Mouse (Mus musculus) kidney, embryonic 14.5 days (tissue): ENCODE results near the gene Ctdnep1. TPM values are rescaled to one million over a fixed set of nuclear protein-coding genes. Genes with fewer than 3 reads are reported as not detected.
A peak's percentile ranks its signal among the peaks of the same experiment; 100 is the strongest.

Source experiments
- ATAC-seq: fragments of 200-750 bp; cut with Nextera tagmentation; 2 replicates; pipeline ENCODE4 v1.8.0; 2017; ENCODE audit warnings: moderate number of reproducible peaks, mild to moderate bottlenecking, moderate TSS enrichment, moderate library complexity; ENCODE audit not compliant: low FRiP score, low TSS enrichment
- H3K27ac ChIP-seq: fragments of 300-500 bp; sonication (generic); 2 replicates; pipeline ENCODE4 v1.5.1; 2014; ENCODE audit warnings: low read depth, mild to moderate bottlenecking, low read length, moderate library complexity, mixed read lengths
- H3K27me3 ChIP-seq: fragments of 300-500 bp; sonication (generic); 2 replicates; pipeline ENCODE4 v1.6.1; 2014; ENCODE audit warnings: mild to moderate bottlenecking, low read length; ENCODE audit not compliant: control insufficient read depth, insufficient read depth
- H3K36me3 ChIP-seq: fragments of 300-500 bp; sonication (generic); 2 replicates; pipeline ENCODE4 v1.6.1; 2014; ENCODE audit warnings: low read length, mixed read lengths; ENCODE audit not compliant: control insufficient read depth, insufficient read depth
- H3K4me1 ChIP-seq: fragments of 300-500 bp; sonication (generic); 2 replicates; pipeline ENCODE4 v1.6.1; 2014; ENCODE audit warnings: low read length, mixed read lengths; ENCODE audit not compliant: control insufficient read depth, insufficient read depth
- H3K4me2 ChIP-seq: fragments of 300-500 bp; sonication (generic); replicated peaks from 2 replicates; pipeline ENCODE4 v1.6.1; 2014; ENCODE audit warnings: low read depth, mild to moderate bottlenecking, low read length
- H3K4me3 ChIP-seq: fragments of 300-500 bp; sonication (generic); 2 replicates; pipeline ENCODE4 v1.5.1; 2014; ENCODE audit warnings: mild to moderate bottlenecking, low read length
- H3K9ac ChIP-seq: fragments of 300-500 bp; sonication (generic); 2 replicates; pipeline ENCODE4 v1.6.1; 2014; ENCODE audit warnings: low read depth, mild to moderate bottlenecking, low read length, moderate library complexity
- H3K9me3 ChIP-seq: fragments of 300-500 bp; sonication (generic); 2 replicates; pipeline ENCODE4 v1.6.1; 2016; ENCODE audit warnings: low read length; ENCODE audit not compliant: control insufficient read depth
- WGBS: fragments of 180-500 bp; shearing (Covaris S2); extraction: QIAGEN DNeasy Blood & Tissue Kit; methylation state at CpG from one replicate; pipeline ENCODE4 v1.1.7; 2014; 5-methylcytosine and 5-hydroxymethylcytosine counted together
- microRNA counts: library from miRNA; unstranded; fragments of <30 nt; microRNA quantifications from one replicate; lab custom pipeline; 2017
- microRNA-seq: library from miRNA; unstranded; fragments of <30 nt; microRNA quantifications from one replicate; pipeline ENCODE4, GENCODE M21; 2016
- polyA plus RNA-seq: library from polyadenylated mRNA; unstranded; fragments of >200 nt; fragmentation: Nextera tagmentation; extraction: Ambion mirVana; gene quantifications from 2 replicates; pipeline ENCODE4 v1.2.1, GENCODE M21; 2014

Ctdnep1 gene
- polyA plus RNA-seq, 1 experiment from 2014 or later, result 34.5 TPM

DNA sequence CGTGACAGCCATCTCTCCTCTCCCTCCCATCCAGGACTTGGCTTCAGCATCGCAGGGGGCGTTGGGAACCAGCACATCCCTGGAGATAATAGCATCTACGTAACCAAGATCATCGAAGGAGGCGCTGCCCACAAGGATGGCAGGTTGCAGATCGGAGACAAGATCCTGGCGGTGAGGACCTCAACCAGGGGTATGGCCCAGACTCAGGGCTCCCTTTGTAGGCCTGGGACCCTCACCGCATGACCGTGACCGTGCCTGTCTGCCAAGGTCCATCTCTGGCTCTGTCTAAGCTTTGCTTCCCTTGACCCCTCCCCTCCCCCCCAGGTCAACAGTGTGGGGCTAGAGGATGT, 50.3 kb downstream of the Ctdnep1 start:
- no peak overlapping the region for H3K4me3 ChIP-seq
- ATAC-seq, result no peak
- WGBS, result 96% methylated on average over 11 of the region's 11 CpGs
- peaks cover 30% of the 10 kb centered on the region for H3K36me3 ChIP-seq
- H3K4me2 ChIP-seq, result no peak overlapping the region
- peaks cover 39% of the 10 kb centered on the region for H3K4me1 ChIP-seq
- no peak overlapping the region for H3K9ac ChIP-seq
- no peaks in the 10 kb centered on the region for H3K9me3 ChIP-seq
- H3K27ac ChIP-seq, result no peak overlapping the region
- no peaks in the 10 kb centered on the region for H3K27me3 ChIP-seq

DNA sequence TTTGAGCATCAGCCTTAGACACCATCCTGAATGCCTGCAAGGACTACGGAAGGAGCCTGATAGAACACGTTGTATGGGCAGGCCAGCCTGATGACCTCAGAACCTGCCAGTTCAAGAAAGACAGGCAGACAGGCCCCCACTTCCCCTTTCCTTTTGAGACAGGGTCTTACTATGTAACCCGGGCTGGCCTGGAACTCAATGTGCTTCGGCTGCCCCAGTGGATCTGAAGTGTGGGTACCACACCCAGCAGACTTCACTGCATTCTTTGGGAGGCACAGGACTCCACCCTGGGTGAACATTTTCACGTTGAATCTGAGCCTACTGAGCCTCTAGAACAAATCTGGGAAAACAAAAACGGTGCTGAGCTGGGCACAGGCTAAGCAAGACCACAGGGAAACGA, 57.2 kb downstream of the Ctdnep1 start:
- Histone ChIP-seq H3K4me3 (no peak overlapping the region), H3K4me1 (no peaks in the 10 kb centered on the region), H3K9me3 (no peaks in the 10 kb centered on the region), H3K36me3 (peaks cover 26% of the 10 kb centered on the region), H3K9ac (no peak overlapping the region), H3K27me3 (no peaks in the 10 kb centered on the region), H3K27ac (no peak overlapping the region), H3K4me2 (no peak overlapping the region)
- 80% methylated on average over 7 of the region's 7 CpGs for WGBS
- no peak for ATAC-seq

DNA sequence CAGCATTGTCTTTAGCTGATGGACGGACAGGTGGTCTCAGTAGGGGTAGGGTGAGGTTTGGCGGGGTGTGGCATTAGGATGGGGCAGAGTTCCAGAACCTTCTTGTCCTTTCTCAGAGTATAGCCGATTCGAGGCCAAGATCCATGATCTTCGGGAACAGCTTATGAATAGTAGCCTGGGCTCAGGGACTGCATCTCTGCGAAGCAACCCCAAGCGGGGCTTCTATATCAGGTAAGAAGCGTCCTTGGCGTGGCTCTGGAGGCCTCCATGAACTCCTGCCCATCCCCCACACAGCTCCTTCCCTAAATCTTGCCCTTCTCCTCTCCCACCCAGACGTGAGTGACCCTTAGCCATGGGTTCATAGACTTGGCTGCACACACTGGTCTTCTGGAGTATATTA, 58.7 kb downstream of the Ctdnep1 start:
- no peaks in the 10 kb centered on the region for H3K9me3 ChIP-seq
- no peak overlapping the region for H3K4me2 ChIP-seq
- ATAC-seq, result no peak
- H3K4me1 ChIP-seq, result no peaks in the 10 kb centered on the region
- H3K27ac ChIP-seq, result no peak overlapping the region
- H3K9ac ChIP-seq, result no peak overlapping the region
- no peak overlapping the region for H3K4me3 ChIP-seq
- 88% methylated on average over 10 of the region's 10 CpGs for WGBS
- no peaks in the 10 kb centered on the region for H3K27me3 ChIP-seq
- peaks cover 39% of the 10 kb centered on the region for H3K36me3 ChIP-seq

DNA sequence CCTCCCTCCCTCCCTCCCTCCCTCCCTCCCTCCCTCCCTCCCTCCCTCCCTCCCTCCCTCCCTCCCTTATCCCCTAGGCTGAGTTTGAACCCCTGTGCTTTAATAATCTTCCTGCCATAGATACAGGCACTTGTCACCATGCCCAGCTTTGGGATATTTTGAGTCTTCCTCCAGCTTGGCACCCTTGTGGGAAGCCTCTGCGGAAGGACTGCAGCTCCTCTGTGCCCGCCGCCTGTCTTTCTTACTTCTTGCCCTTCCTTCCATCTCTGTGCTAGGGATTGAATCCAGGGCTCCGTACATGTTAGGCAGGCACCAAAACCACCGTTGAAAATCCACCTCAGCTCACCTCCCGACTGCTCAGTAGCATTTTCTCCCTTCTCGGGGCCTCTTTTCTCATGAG, 59.2 kb downstream of the Ctdnep1 start:
- peaks cover 41% of the 10 kb centered on the region for H3K36me3 ChIP-seq
- 89% methylated on average over 7 of the region's 7 CpGs for WGBS

More for the DNA sequence above, 59.2 kb downstream of the Ctdnep1 start:
- Histone ChIP-seq H3K27ac (no peak overlapping the region), H3K4me1 (no peaks in the 10 kb centered on the region), H3K4me3 (no peak overlapping the region), H3K9me3 (no peaks in the 10 kb centered on the region), H3K27me3 (no peaks in the 10 kb centered on the region), H3K9ac (no peak overlapping the region), H3K4me2 (no peak overlapping the region)
- no peak for ATAC-seq

MicroRNA genes within 50 kb of the gene (microRNA counts, 519-probe panel; counts per million panel counts)
- microRNA mmu-miR-324-3p (lab: Ali Mortazavi, UCI) (not detected), microRNA mmu-miR-324-5p (lab: Ali Mortazavi, UCI) (3,665 counts per million, percentile 19 among the panel's probes with 10 or more counts)

Small RNAs within 50 kb of the gene (microRNA-seq; reads per million reads assigned to microRNA genes)
- gene Gm44349 (not detected), gene Mir324 (3,124 reads per million, percentile 88 among the genes with 10 or more reads in this experiment)

Other genes starting within 250 kb of the Ctdnep1 start
- gene Polr2a, start 222.5 kb upstream of the Ctdnep1 start, polyA plus RNA-seq, result 30.2 and 58.4 TPM in 2 replicates
- 0.23 and 0.36 TPM in 2 replicates for gene Slc35g3, start 219.2 kb upstream of the Ctdnep1 start, polyA plus RNA-seq
- 2.0 and 2.2 TPM in 2 replicates for gene Zbtb4, start 215.2 kb upstream of the Ctdnep1 start, polyA plus RNA-seq
- gene Chrnb1, start 185.2 kb upstream of the Ctdnep1 start, polyA plus RNA-seq, result 4.6 and 6.5 TPM in 2 replicates
- 1.7 and 1.9 TPM in 2 replicates for gene Fgf11, start 179.3 kb upstream of the Ctdnep1 start, polyA plus RNA-seq
- gene Tmem102, start 175.5 kb upstream of the Ctdnep1 start, polyA plus RNA-seq, result 6.4 and 7.7 TPM in 2 replicates
- gene Gm39566, start 165.9 kb upstream of the Ctdnep1 start, polyA plus RNA-seq, result not detected in 2 replicates
- gene Spem2, start 162.7 kb upstream of the Ctdnep1 start, polyA plus RNA-seq, result not detected in 2 replicates
- gene Spem1, start 159.0 kb upstream of the Ctdnep1 start, polyA plus RNA-seq, result 0.27 TPM in 1 of 2 replicates, not detected in the other
- gene Nlgn2, start 143.4 kb upstream of the Ctdnep1 start, polyA plus RNA-seq, result 7.8 and 8.5 TPM in 2 replicates
- gene Tmem256, start 142.6 kb upstream of the Ctdnep1 start, polyA plus RNA-seq, result 354 and 512 TPM in 2 replicates
- 84.3 and 105 TPM in 2 replicates for gene Plscr3, start 134.8 kb upstream of the Ctdnep1 start, polyA plus RNA-seq
- gene Tnk1, start 122.4 kb upstream of the Ctdnep1 start, polyA plus RNA-seq, result 2.3 and 4.9 TPM in 2 replicates
- gene Tmem95, start 103.1 kb upstream of the Ctdnep1 start, polyA plus RNA-seq, result not detected in 2 replicates
- 3.8 and 6.4 TPM in 2 replicates for gene Kctd11, start 99.8 kb upstream of the Ctdnep1 start, polyA plus RNA-seq
- 0.20 and 0.28 TPM in 2 replicates for gene Acap1, start 85.6 kb upstream of the Ctdnep1 start, polyA plus RNA-seq
- 12.4 and 15.1 TPM in 2 replicates for gene 2810408A11Rik, start 80.2 kb upstream of the Ctdnep1 start, polyA plus RNA-seq
- gene Neurl4, start 80.1 kb upstream of the Ctdnep1 start, polyA plus RNA-seq, result 13.0 and 16.3 TPM in 2 replicates
- gene Gps2, start 67.3 kb upstream of the Ctdnep1 start, polyA plus RNA-seq, result 73.4 and 82.0 TPM in 2 replicates
- 2,108 and 2,169 TPM in 2 replicates for gene Eif5a, start 59.2 kb upstream of the Ctdnep1 start, polyA plus RNA-seq
- 10.1 and 10.7 TPM in 2 replicates for gene Ybx2, start 45.4 kb upstream of the Ctdnep1 start, polyA plus RNA-seq
- 11.7 and 14.1 TPM in 2 replicates for gene Slc2a4, start 33.0 kb upstream of the Ctdnep1 start, polyA plus RNA-seq
- gene Cldn7, start 16.4 kb upstream of the Ctdnep1 start, polyA plus RNA-seq, result 117 and 132 TPM in 2 replicates
- 117 and 141 TPM in 2 replicates for gene Elp5, start 1.4 kb downstream of the Ctdnep1 start, polyA plus RNA-seq
- 426 and 499 TPM in 2 replicates for gene Gabarap, start 10.0 kb downstream of the Ctdnep1 start, polyA plus RNA-seq
- 48.5 and 63.1 TPM in 2 replicates for gene Phf23, start 14.6 kb downstream of the Ctdnep1 start, polyA plus RNA-seq
- gene Dvl2, start 19.4 kb downstream of the Ctdnep1 start, polyA plus RNA-seq, result 28.2 and 34.9 TPM in 2 replicates
- gene Acadvl, start 34.3 kb downstream of the Ctdnep1 start, polyA plus RNA-seq, result 41.1 and 58.4 TPM in 2 replicates
- gene Dlg4, start 35.8 kb downstream of the Ctdnep1 start, polyA plus RNA-seq, result 13.2 and 16.4 TPM in 2 replicates
- 2.0 and 2.4 TPM in 2 replicates for gene Asgr1, start 72.9 kb downstream of the Ctdnep1 start, polyA plus RNA-seq
- gene Asgr2, start 111.5 kb downstream of the Ctdnep1 start, polyA plus RNA-seq, result not detected in 2 replicates
- 0.60 TPM in 1 of 2 replicates, not detected in the other for gene Mgl2, start 149.2 kb downstream of the Ctdnep1 start, polyA plus RNA-seq
- gene Clec10a, start 175.0 kb downstream of the Ctdnep1 start, polyA plus RNA-seq, result 0.57 and 0.74 TPM in 2 replicates
- gene Slc16a11, start 231.6 kb downstream of the Ctdnep1 start, polyA plus RNA-seq, result 3.0 and 3.5 TPM in 2 replicates
- 8.4 and 14.2 TPM in 2 replicates for gene Slc16a13, start 239.9 kb downstream of the Ctdnep1 start, polyA plus RNA-seq
- gene Bcl6b, start 248.6 kb downstream of the Ctdnep1 start, polyA plus RNA-seq, result 19.2 and 20.0 TPM in 2 replicates